In genomic region chr4:133666199-133666598, GRCm38 (mm10) we compare ENCODE assay signal across 12 mouse cellular contexts. TPM values are rescaled to one million over a fixed set of nuclear protein-coding genes. Genes with fewer than 3 reads are reported as not detected.
DNase-seq lines count a peak whose midpoint lies in the region; ATAC-seq and TF ChIP-seq lines count a peak whose summit lies in the region.
"Had no signal": no experiment of that assay in that cellular context is flagged by ENCODE, and none has a peak within 500 bp of the region (broad histone marks: within the 10 kb centered on the region; RNA-seq: fewer than 3 reads in every experiment).

No protein-coding gene starts in this region.

- peaks cover 8% of the 10 kb centered on the region for H3K36me3 ChIP-seq in lung, embryonic 15.5 days
- H3K36me3 ChIP-seq in G1E (replicated peaks) = peaks cover 88% of the 10 kb centered on the region
- H3K36me3 ChIP-seq in liver, embryonic 13.5 days = peaks cover 21% of the 10 kb centered on the region

- H3K27me3 ChIP-seq in lung, embryonic 15.5 days = no peaks in the 10 kb centered on the region
- H3K27me3 ChIP-seq in G1E (ENCODE audit: insufficient read depth, low read length) = no peaks in the 10 kb centered on the region
- H3K27me3 ChIP-seq in liver, embryonic 13.5 days = no peaks in the 10 kb centered on the region
- H3K27me3 ChIP-seq: embryonic facial prominence, embryonic 12.5 days; midbrain, embryonic 13.5 days had no signal

- H3K4me2 ChIP-seq in lung, embryonic 15.5 days = no peak overlapping the region
- H3K4me2 ChIP-seq in liver, embryonic 13.5 days = no peak overlapping the region
- H3K4me2 ChIP-seq: embryonic facial prominence, embryonic 12.5 days; hindbrain, embryonic 14.5 days; midbrain, embryonic 13.5 days had no signal

- H3K9me3 ChIP-seq in lung, embryonic 15.5 days = no peaks in the 10 kb centered on the region
- no peaks in the 10 kb centered on the region for H3K9me3 ChIP-seq in G1E (replicated peaks)
- no peaks in the 10 kb centered on the region for H3K9me3 ChIP-seq in liver, embryonic 13.5 days (replicated peaks)
- H3K9me3 ChIP-seq: embryonic facial prominence, embryonic 12.5 days; midbrain, embryonic 13.5 days had no signal

- WGBS in lung, embryonic 15.5 days = 74% methylated on average over 6 of the region's 6 CpGs
- 30% methylated on average over 6 of the region's 6 CpGs for WGBS in liver, embryonic 13.5 days (ENCODE audit: insufficient replicate concordance)

- no peak for DNase-seq in lung, postnatal 14 days
- DNase-seq in G1E (ENCODE audit: low spot score) = no peak
- DNase-seq in liver, embryonic 13.5 days = no peak
- no peak for DNase-seq in urinary bladder, adult 18-20 months (ENCODE audit: low spot score in 2 of 2)
- DNase-seq in urinary bladder, postnatal 14 days (ENCODE audit: low spot score) = no peak
- no peak for DNase-seq in gastrocnemius, postnatal 25 days
- DNase-seq: thymus, postnatal 36 days had no signal

- no peak overlapping the region for H3K4me3 ChIP-seq in lung, embryonic 15.5 days
- no peak overlapping the region for H3K4me3 ChIP-seq in G1E (ENCODE audit: low read depth, low read length)
- H3K4me3 ChIP-seq in liver, embryonic 13.5 days (replicated peaks) = no peak overlapping the region
- H3K4me3 ChIP-seq: embryonic facial prominence, embryonic 12.5 days; midbrain, embryonic 13.5 days had no signal

- no peak for TF ChIP-seq CTCF in G1E (IDR thresholded peaks at IDR 0.05; ENCODE audit: low read depth, low read length)

- peaks cover 37% of the 10 kb centered on the region for H3K4me1 ChIP-seq in lung, embryonic 15.5 days
- H3K4me1 ChIP-seq in G1E (ENCODE audit: insufficient read depth, low read depth, low read length) = peaks cover 52% of the 10 kb centered on the region
- peaks cover 52% of the 10 kb centered on the region for H3K4me1 ChIP-seq in liver, embryonic 13.5 days (replicated peaks)

- no peak for ATAC-seq in lung, embryonic 15.5 days (ENCODE audit: borderline replicate concordance, extremely low read depth, low FRiP score, low TSS enrichment)
- ATAC-seq in G1E (ENCODE audit: extremely low read depth, insufficient number of reproducible peaks, low FRiP score, poor library complexity, severe bottlenecking) = peak; percentile 40; the same call in 1 of the 2 replicates
- no peak for ATAC-seq in liver, embryonic 13.5 days (ENCODE audit: low read depth)
- peak; percentile 75 for ATAC-seq in neutrophil, adult 5-6 weeks (ENCODE audit: extremely low read depth, insufficient number of reproducible peaks, low FRiP score, poor library complexity, severe bottlenecking)
- ATAC-seq: midbrain, embryonic 13.5 days had no signal

- peak overlapping the region; percentile 29; the same call in 1 of the 2 replicates for H3K27ac ChIP-seq in lung, embryonic 15.5 days
- peak overlapping the region; percentile 53 for H3K27ac ChIP-seq in liver, embryonic 13.5 days
- H3K27ac ChIP-seq: embryonic facial prominence, embryonic 12.5 days had no signal

- H3K9ac ChIP-seq in lung, embryonic 15.5 days = no peak overlapping the region
- 0 out of 2 replicates have a peak overlapping the region, but pooled peaks have one; percentile 17 for H3K9ac ChIP-seq in liver, embryonic 13.5 days
- H3K9ac ChIP-seq: embryonic facial prominence, embryonic 12.5 days; midbrain, embryonic 13.5 days had no signal

RNA-seq across cellular contexts. Expression of gene Pigv, which starts 6.2 kb away (rescaled TPM):
- polyA plus RNA-seq in lung, embryonic 15.5 days (2015; fragmentation: Nextera tagmentation; extraction: Ambion mirVana) = 18.4 and 20.2 TPM in 2 replicates
- total RNA-seq in G1E (2014; fragmentation: Nextera tagmentation) = 13.2 and 15.4 TPM in 2 replicates
- 5.6 and 5.7 TPM in 2 replicates for total RNA-seq in G1E (2017)
- polyA plus RNA-seq in G1E (2012) = 11.4 and 12.7 TPM in 2 replicates
- 5.8 and 7.3 TPM in 2 replicates for polyA plus RNA-seq in liver, embryonic 13.5 days (2015; fragmentation: Nextera tagmentation; extraction: Ambion mirVana)
- total RNA-seq in neutrophil, adult 5-6 weeks (2017) = 13.2 and 22.0 TPM in 2 replicates
- 1 to 10 TPM; 8.3 to 9.6 TPM for total RNA-seq in gastrocnemius, postnatal 25 days (2021)

RNA-seq across cellular contexts. Expression of gene Zdhhc18, which starts 16.2 kb away (rescaled TPM):
- 6.2 and 7.7 TPM in 2 replicates for polyA plus RNA-seq in lung, embryonic 15.5 days (2015; fragmentation: Nextera tagmentation; extraction: Ambion mirVana)
- total RNA-seq in G1E (2014; fragmentation: Nextera tagmentation) (9.6 and 11.7 TPM in 2 replicates), G1E (2017) (4.4 and 5.3 TPM in 2 replicates)
- 11.1 and 11.6 TPM in 2 replicates for polyA plus RNA-seq in G1E (2012)
- polyA plus RNA-seq in liver, embryonic 13.5 days (2015; fragmentation: Nextera tagmentation; extraction: Ambion mirVana) = 1.0 and 1.1 TPM in 2 replicates
- 91.5 and 99.5 TPM in 2 replicates for total RNA-seq in neutrophil, adult 5-6 weeks (2017)
- total RNA-seq in gastrocnemius, postnatal 25 days (2021) = 10 to 100 TPM; 22.9 to 24.3 TPM

Comparison
In these comparisons a context has a peak if more than half of its experiments do, and no peak if none do; other contexts are left out.
1. ATAC-seq: peak in G1E (single experiment) and neutrophil, adult 5-6 weeks (single experiment); none in lung, embryonic 15.5 days (single experiment) and liver, embryonic 13.5 days (single experiment).